Mouse (Mus musculus): ENCODE measurements at regions not wholly inside any gene's neighbourhood (a gene's known extent, or its start where the extent isn't known, plus 50 kb on each side); places are given as distances from the start of the nearest gene placed in this dataset.

GRCm38 (mm10) chr14:99487981-99488380 lies 189.5 kb downstream of the Klf5 start:
- no peak for ATAC-seq (ENCODE audit: low read depth)
- no peak overlapping the region for H3K27ac ChIP-seq

GRCm38 (mm10) chr14:99493197-99493596 lies 194.7 kb downstream of the Klf5 start:
- 61% methylated on average over 4 of the region's 4 CpGs for WGBS (ENCODE audit: insufficient replicate concordance)
- Histone ChIP-seq H3K36me3 (no peaks in the 10 kb centered on the region), H3K4me1 (replicated peaks) (no peaks in the 10 kb centered on the region), H3K4me2 (no peak overlapping the region), H3K9ac (no peak overlapping the region), H3K27me3 (no peaks in the 10 kb centered on the region), H3K27ac (no peak overlapping the region), H3K9me3 (replicated peaks) (no peaks in the 10 kb centered on the region), H3K4me3 (replicated peaks) (no peak overlapping the region)
- DNase-seq (no peak), ATAC-seq (ENCODE audit: low read depth) (no peak)

More at GRCm38 (mm10) chr14:99487981-99488380, 189.5 kb downstream of the Klf5 start:
- Histone ChIP-seq H3K9ac (no peak overlapping the region), H3K27me3 (no peaks in the 10 kb centered on the region), H3K4me3 (replicated peaks) (no peak overlapping the region), H3K9me3 (replicated peaks) (no peaks in the 10 kb centered on the region), H3K36me3 (no peaks in the 10 kb centered on the region), H3K4me1 (replicated peaks) (no peaks in the 10 kb centered on the region), H3K4me2 (no peak overlapping the region)
- DNase-seq = no peak
- WGBS (ENCODE audit: insufficient replicate concordance) = 64% methylated on average over 6 of the region's 6 CpGs

GRCm38 (mm10) chr14:99493659-99494058 lies 195.2 kb downstream of the Klf5 start:
- no peaks in the 10 kb centered on the region for H3K9me3 ChIP-seq (replicated peaks)
- no peaks in the 10 kb centered on the region for H3K36me3 ChIP-seq
- no peak overlapping the region for H3K4me3 ChIP-seq (replicated peaks)
- H3K9ac ChIP-seq = no peak overlapping the region
- H3K4me1 ChIP-seq (replicated peaks) = no peaks in the 10 kb centered on the region
- H3K27ac ChIP-seq = no peak overlapping the region
- H3K4me2 ChIP-seq = no peak overlapping the region
- WGBS (ENCODE audit: insufficient replicate concordance) = 62% methylated on average over 6 of the region's 6 CpGs
- no peaks in the 10 kb centered on the region for H3K27me3 ChIP-seq
- DNase-seq = no peak
- ATAC-seq (ENCODE audit: low read depth) = no peak

GRCm38 (mm10) chr14:99499502-99500266 lies 201.2 kb downstream of the Klf5 start:
- no peak overlapping the region for H3K9ac ChIP-seq
- H3K9me3 ChIP-seq (replicated peaks) = no peaks in the 10 kb centered on the region
- no peaks in the 10 kb centered on the region for H3K36me3 ChIP-seq
- 71% methylated on average over 7 of the region's 7 CpGs for WGBS (ENCODE audit: insufficient replicate concordance)
- no peaks in the 10 kb centered on the region for H3K4me1 ChIP-seq (replicated peaks)
- DNase-seq = no peak
- H3K27me3 ChIP-seq = no peaks in the 10 kb centered on the region
- H3K27ac ChIP-seq = no peak overlapping the region
- ATAC-seq (ENCODE audit: low read depth) = no peak
- H3K4me2 ChIP-seq = no peak overlapping the region
- no peak overlapping the region for H3K4me3 ChIP-seq (replicated peaks)

GRCm38 (mm10) chr14:99504909-99505308 lies 206.4 kb downstream of the Klf5 start:
- DNase-seq = no peak
- WGBS (ENCODE audit: insufficient replicate concordance) = 49% methylated on average over 4 of the region's 4 CpGs
- no peaks in the 10 kb centered on the region for H3K4me1 ChIP-seq (replicated peaks)
- no peaks in the 10 kb centered on the region for H3K36me3 ChIP-seq
- no peaks in the 10 kb centered on the region for H3K9me3 ChIP-seq (replicated peaks)
- no peaks in the 10 kb centered on the region for H3K27me3 ChIP-seq
- no peak overlapping the region for H3K4me2 ChIP-seq
- H3K4me3 ChIP-seq (replicated peaks) = no peak overlapping the region
- ATAC-seq (ENCODE audit: low read depth) = no peak
- no peak overlapping the region for H3K27ac ChIP-seq
- no peak overlapping the region for H3K9ac ChIP-seq

GRCm38 (mm10) chr14:99509696-99510536 lies 211.4 kb downstream of the Klf5 start:
- Histone ChIP-seq H3K27ac (no peak overlapping the region), H3K4me2 (no peak overlapping the region), H3K27me3 (no peaks in the 10 kb centered on the region), H3K9me3 (replicated peaks) (no peaks in the 10 kb centered on the region), H3K36me3 (no peaks in the 10 kb centered on the region), H3K9ac (no peak overlapping the region), H3K4me1 (replicated peaks) (no peaks in the 10 kb centered on the region), H3K4me3 (replicated peaks) (no peak overlapping the region)
- no peak for ATAC-seq (ENCODE audit: low read depth)
- no peak for DNase-seq
- WGBS (ENCODE audit: insufficient replicate concordance) = 44% methylated on average over 3 of the region's 3 CpGs

GRCm38 (mm10) chr14:99515474-99515873 lies 217.0 kb downstream of the Klf5 start:
- no peaks in the 10 kb centered on the region for H3K27me3 ChIP-seq
- H3K4me1 ChIP-seq (replicated peaks) = no peaks in the 10 kb centered on the region
- no peaks in the 10 kb centered on the region for H3K36me3 ChIP-seq
- H3K4me3 ChIP-seq (replicated peaks) = no peak overlapping the region
- H3K9ac ChIP-seq = no peak overlapping the region
- 76% methylated on average over 1 of the region's 1 CpGs for WGBS (ENCODE audit: insufficient replicate concordance)
- no peak overlapping the region for H3K4me2 ChIP-seq
- H3K27ac ChIP-seq = no peak overlapping the region
- DNase-seq (no peak), ATAC-seq (ENCODE audit: low read depth) (no peak)
- no peaks in the 10 kb centered on the region for H3K9me3 ChIP-seq (replicated peaks)

- Histone ChIP-seq H3K9ac (no peak overlapping the region), H3K9me3 (replicated peaks) (no peaks in the 10 kb centered on the region), H3K4me1 (replicated peaks) (no peaks in the 10 kb centered on the region), H3K27ac (no peak overlapping the region), H3K4me2 (no peak overlapping the region), H3K4me3 (replicated peaks) (no peak overlapping the region), H3K27me3 (no peaks in the 10 kb centered on the region), H3K36me3 (no peaks in the 10 kb centered on the region)
- ATAC-seq (ENCODE audit: low read depth) = no peak
- WGBS (ENCODE audit: insufficient replicate concordance) = 70% methylated on average over 6 of the region's 6 CpGs
- DNase-seq = no peak
Observed at GRCm38 (mm10) chr14:99516703-99517102, 218.2 kb downstream of the Klf5 start.

- no peak overlapping the region for H3K4me3 ChIP-seq (replicated peaks)
- ATAC-seq (ENCODE audit: low read depth) (no peak), DNase-seq (no peak)
- H3K4me1 ChIP-seq (replicated peaks) = no peaks in the 10 kb centered on the region
- 57% methylated on average over 6 of the region's 6 CpGs for WGBS (ENCODE audit: insufficient replicate concordance)
- no peaks in the 10 kb centered on the region for H3K36me3 ChIP-seq
- H3K27ac ChIP-seq = no peak overlapping the region
- H3K27me3 ChIP-seq = no peaks in the 10 kb centered on the region
- no peak overlapping the region for H3K4me2 ChIP-seq
- no peaks in the 10 kb centered on the region for H3K9me3 ChIP-seq (replicated peaks)
- no peak overlapping the region for H3K9ac ChIP-seq
Observed at GRCm38 (mm10) chr14:99520343-99520742, 221.9 kb downstream of the Klf5 start.

- ATAC-seq (ENCODE audit: low read depth) (no peak), DNase-seq (no peak)
- Histone ChIP-seq H3K4me1 (replicated peaks) (no peaks in the 10 kb centered on the region), H3K27ac (no peak overlapping the region), H3K9me3 (replicated peaks) (no peaks in the 10 kb centered on the region), H3K4me3 (replicated peaks) (no peak overlapping the region), H3K27me3 (no peaks in the 10 kb centered on the region), H3K36me3 (no peaks in the 10 kb centered on the region), H3K9ac (no peak overlapping the region), H3K4me2 (no peak overlapping the region)
- WGBS (ENCODE audit: insufficient replicate concordance) = 76% methylated on average over 13 of the region's 13 CpGs
Observed at GRCm38 (mm10) chr14:99521954-99522523, 223.5 kb downstream of the Klf5 start.

GRCm38 (mm10) chr14:99535781-99536180 lies 237.3 kb downstream of the Klf5 start:
- Histone ChIP-seq H3K4me3 (replicated peaks) (no peak overlapping the region), H3K4me1 (replicated peaks) (no peaks in the 10 kb centered on the region), H3K27me3 (no peaks in the 10 kb centered on the region), H3K36me3 (no peaks in the 10 kb centered on the region), H3K4me2 (no peak overlapping the region), H3K9me3 (replicated peaks) (no peaks in the 10 kb centered on the region), H3K9ac (no peak overlapping the region), H3K27ac (no peak overlapping the region)
- WGBS (ENCODE audit: insufficient replicate concordance) = 67% methylated on average over 6 of the region's 6 CpGs
- DNase-seq (no peak), ATAC-seq (ENCODE audit: low read depth) (no peak)
